Comparison of ENCODE assay signal across 26 mouse cellular contexts in the genomic region with DNA sequence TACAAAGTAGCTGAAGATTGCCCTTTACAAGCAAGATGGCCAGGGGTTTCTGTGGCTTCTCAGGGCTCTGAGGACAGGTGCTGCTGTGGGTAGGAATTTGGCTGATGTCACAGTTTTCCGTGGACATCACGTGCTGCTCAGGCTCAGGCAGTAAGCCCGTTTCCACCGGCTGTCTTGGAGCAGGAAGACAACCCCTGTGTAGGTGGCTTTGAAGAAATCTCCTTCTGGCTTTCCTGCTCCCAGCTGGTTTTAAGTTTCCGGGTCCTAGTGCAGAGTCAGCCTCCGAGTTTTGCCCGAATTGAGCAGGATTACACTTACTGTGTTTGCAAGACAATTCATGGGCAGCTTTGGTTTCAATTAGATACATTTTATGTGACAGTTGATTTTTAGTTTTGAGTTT. TPM values are rescaled to one million over a fixed set of nuclear protein-coding genes. Genes with fewer than 3 reads are reported as not detected.
DNase-seq lines count a peak whose midpoint lies in the region; ATAC-seq lines count a peak whose summit lies in the region.
"Had no signal": no experiment of that assay in that cellular context is flagged by ENCODE, and none has a peak within 500 bp of the region (broad histone marks: within the 10 kb centered on the region; RNA-seq: fewer than 3 reads in every experiment).

No protein-coding gene starts in this region.

- H3K36me3 ChIP-seq in intestine, embryonic 14.5 days (ENCODE audit: control insufficient read depth, insufficient read depth, low read length) = no peaks in the 10 kb centered on the region
- H3K36me3 ChIP-seq in intestine, embryonic 15.5 days = no peaks in the 10 kb centered on the region
- H3K36me3 ChIP-seq: embryonic facial prominence, embryonic 12.5 days; embryonic facial prominence, embryonic 15.5 days; heart, embryonic 10.5 days; heart, embryonic 13.5 days had no signal

- H3K27me3 ChIP-seq in intestine, embryonic 14.5 days (replicated peaks; ENCODE audit: control insufficient read depth, insufficient read depth, low read length) = no peaks in the 10 kb centered on the region
- no peaks in the 10 kb centered on the region for H3K27me3 ChIP-seq in intestine, embryonic 15.5 days (replicated peaks)
- H3K27me3 ChIP-seq: embryonic facial prominence, embryonic 12.5 days; embryonic facial prominence, embryonic 15.5 days; heart, embryonic 13.5 days had no signal

- H3K9me3 ChIP-seq in intestine, embryonic 14.5 days (ENCODE audit: control insufficient read depth, low read length) = 0 out of 2 replicates have a peak, but pooled peaks cover 3% of the 10 kb centered on the region
- no peaks in the 10 kb centered on the region for H3K9me3 ChIP-seq in intestine, embryonic 15.5 days
- H3K9me3 ChIP-seq: embryonic facial prominence, embryonic 12.5 days; embryonic facial prominence, embryonic 15.5 days; heart, embryonic 10.5 days had no signal

- no peak overlapping the region for H3K27ac ChIP-seq in intestine, embryonic 14.5 days (ENCODE audit: low read depth)
- H3K27ac ChIP-seq in intestine, embryonic 15.5 days = no peak overlapping the region
- H3K27ac ChIP-seq: embryonic facial prominence, embryonic 12.5 days; embryonic facial prominence, embryonic 15.5 days; heart, embryonic 10.5 days; heart, embryonic 13.5 days; hindbrain, embryonic 14.5 days; hindbrain, postnatal 0 days had no signal

- peaks cover 3% of the 10 kb centered on the region; the same call in 1 of the 2 replicates for H3K4me1 ChIP-seq in intestine, embryonic 14.5 days (replicated peaks; ENCODE audit: control insufficient read depth, insufficient read depth, low read length)
- no peaks in the 10 kb centered on the region for H3K4me1 ChIP-seq in intestine, embryonic 15.5 days (replicated peaks)
- H3K4me1 ChIP-seq: embryonic facial prominence, embryonic 15.5 days had no signal

- WGBS in intestine, embryonic 14.5 days = 76% methylated on average over 7 of the region's 7 CpGs
- WGBS in intestine, embryonic 15.5 days = 83% methylated on average over 7 of the region's 7 CpGs

- no peak overlapping the region for H3K4me2 ChIP-seq in intestine, embryonic 14.5 days (ENCODE audit: low read length)
- no peak overlapping the region for H3K4me2 ChIP-seq in intestine, embryonic 15.5 days (replicated peaks)
- H3K4me2 ChIP-seq: embryonic facial prominence, embryonic 12.5 days; embryonic facial prominence, embryonic 15.5 days; heart, embryonic 13.5 days; hindbrain, embryonic 14.5 days had no signal

- H3K4me3 ChIP-seq in intestine, embryonic 14.5 days (ENCODE audit: low read depth, low read length) = no peak overlapping the region
- H3K4me3 ChIP-seq in intestine, embryonic 15.5 days (replicated peaks) = no peak overlapping the region
- H3K4me3 ChIP-seq: embryonic facial prominence, embryonic 12.5 days; embryonic facial prominence, embryonic 15.5 days; heart, embryonic 10.5 days; heart, embryonic 13.5 days had no signal

- peak; percentile 15 for DNase-seq in intestine, embryonic 14.5 days (ENCODE audit: low spot score)
- peak; percentile 11 for DNase-seq in right cerebral cortex, postnatal 25 days
- DNase-seq in right cerebral cortex, postnatal 10 days (ENCODE audit: low spot score in 2 of 2) = no peak
- peak; percentile 50 for DNase-seq in telencephalon, adult 2 months (ENCODE audit: low read depth, low spot score)
- no peak for DNase-seq in gastrocnemius, postnatal 25 days
- DNase-seq: adrenal gland, adult 8-10 months; adrenal gland, postnatal 25 days; cerebellum, adult 18-20 months; cerebellum, adult 9-11 months; cerebellum, postnatal 25 days; forebrain, postnatal 0 days; gastrocnemius, postnatal 10 days; heart, adult 18-20 months; heart, postnatal 14 days; heart, postnatal 4 days had no signal

- no peak for ATAC-seq in intestine, embryonic 14.5 days (replicated peaks; ENCODE audit: low FRiP score, low TSS enrichment, low read depth)
- ATAC-seq in intestine, embryonic 15.5 days = no peak
- ATAC-seq: activated CD4-positive, CD25-positive, alpha-beta regulatory T cell, adult 4 months; CD4-positive, CD25-positive, alpha-beta regulatory T cell, adult 4 months; forebrain, embryonic 14.5 days; forebrain, postnatal 0 days; hindbrain, postnatal 0 days; inflammation-experienced regulatory T-cells, adult 6 months had no signal

- no peak overlapping the region for H3K9ac ChIP-seq in intestine, embryonic 14.5 days (ENCODE audit: low read length)
- H3K9ac ChIP-seq in intestine, embryonic 15.5 days = no peak overlapping the region
- H3K9ac ChIP-seq: embryonic facial prominence, embryonic 12.5 days; embryonic facial prominence, embryonic 15.5 days; forebrain, postnatal 0 days; heart, embryonic 13.5 days; hindbrain, embryonic 14.5 days had no signal

RNA-seq across cellular contexts. Expression of a gene that starts 13.8 kb away (rescaled TPM):
- polyA plus RNA-seq in intestine, embryonic 14.5 days (2014; fragmentation: Nextera tagmentation; extraction: Ambion mirVana) = 8.7 and 10.5 TPM in 2 replicates
- 12.3 and 13.4 TPM in 2 replicates for polyA plus RNA-seq in intestine, embryonic 15.5 days (2015; fragmentation: Nextera tagmentation; extraction: Ambion mirVana)
- total RNA-seq in gastrocnemius, postnatal 25 days (2021) = 1 to 10 TPM; 2.9 to 3.9 TPM

Comparison
In these comparisons a context has a peak if more than half of its experiments do, and no peak if none do; other contexts are left out.
1. DNase-seq: peak in intestine, embryonic 14.5 days (single experiment), right cerebral cortex, postnatal 25 days (single experiment) and telencephalon, adult 2 months (single experiment); none in right cerebral cortex, postnatal 10 days (0 of 2) and gastrocnemius, postnatal 25 days (single experiment).